Mouse (Mus musculus): Measurements from ENCODE around the gene Ublcp1. TPM values are rescaled to one million over a fixed set of nuclear protein-coding genes. Genes with fewer than 3 reads are reported as not detected.
"Not testable (repeated sequence)": the region's sequence is repeated elsewhere in the genome, so short reads cannot be mapped to it uniquely, and the experiment has no call there.

Gene Ublcp1
- polyA plus RNA-seq, 1 experiment = 67.6 TPM

- Histone ChIP-seq H3K4me3 (ENCODE audit: insufficient read depth, low read length) (peak overlapping the region; percentile 73), H3K4me1 (ENCODE audit: control insufficient read depth, insufficient read depth, low read length) (peaks cover 2% of the 10 kb centered on the region), H3K27ac (ENCODE audit: insufficient read depth, low read length) (0 out of 2 replicates have a peak overlapping the region, but pooled peaks have one; percentile 92)
- TF ChIP-seq CTCF (IDR thresholded peaks at IDR 0.05; ENCODE audit: extremely low read depth, insufficient read depth, low read length) (no peak), POLR2A (IDR thresholded peaks at IDR 0.05; ENCODE audit: extremely low read depth, insufficient read depth, low read length) (no peak)
Measured at GRCm38 (mm10) chr11:44471337-44471995, 1.2 kb upstream of the Ublcp1 start.

GRCm38 (mm10) chr11:44469646-44470431 is 459 bp downstream of the Ublcp1 start:
- no peak for TF ChIP-seq POLR2A (IDR thresholded peaks at IDR 0.05; ENCODE audit: extremely low read depth, insufficient read depth, low read length)
- no peak for TF ChIP-seq CTCF (IDR thresholded peaks at IDR 0.05; ENCODE audit: extremely low read depth, insufficient read depth, low read length)
- Histone ChIP-seq H3K27ac (ENCODE audit: insufficient read depth, low read length) (0 out of 2 replicates have a peak overlapping the region, but pooled peaks have one; percentile 14), H3K4me1 (ENCODE audit: control insufficient read depth, insufficient read depth, low read length) (peaks cover 2% of the 10 kb centered on the region), H3K4me3 (ENCODE audit: insufficient read depth, low read length) (peak overlapping the region; percentile 73)

- Histone ChIP-seq H3K4me3 (ENCODE audit: insufficient read depth, low read length) (no peak overlapping the region), H3K27ac (ENCODE audit: insufficient read depth, low read length) (no peak overlapping the region), H3K4me1 (ENCODE audit: control insufficient read depth, insufficient read depth, low read length) (peaks cover 2% of the 10 kb centered on the region)
- no peak for TF ChIP-seq CTCF (IDR thresholded peaks at IDR 0.05; ENCODE audit: extremely low read depth, insufficient read depth, low read length)
- TF ChIP-seq POLR2A (IDR thresholded peaks at IDR 0.05; ENCODE audit: extremely low read depth, insufficient read depth, low read length) = no peak
Measured at GRCm38 (mm10) chr11:44468306-44468790, 1.9 kb downstream of the Ublcp1 start.

GRCm38 (mm10) chr11:44466949-44467442 is 3.3 kb downstream of the Ublcp1 start:
- H3K4me3 ChIP-seq (ENCODE audit: insufficient read depth, low read length) = no peak overlapping the region
- no peak overlapping the region for H3K27ac ChIP-seq (ENCODE audit: insufficient read depth, low read length)
- H3K4me1 ChIP-seq (ENCODE audit: control insufficient read depth, insufficient read depth, low read length) = peaks cover 2% of the 10 kb centered on the region
- TF ChIP-seq CTCF (IDR thresholded peaks at IDR 0.05; ENCODE audit: extremely low read depth, insufficient read depth, low read length) = no peak
- TF ChIP-seq POLR2A (IDR thresholded peaks at IDR 0.05; ENCODE audit: extremely low read depth, insufficient read depth, low read length) = no peak

GRCm38 (mm10) chr11:44461493-44461892 is 8.8 kb downstream of the Ublcp1 start:
- H3K4me1 ChIP-seq (ENCODE audit: control insufficient read depth, insufficient read depth, low read length) = no peaks in the 10 kb centered on the region
- H3K4me3 ChIP-seq (ENCODE audit: insufficient read depth, low read length) = no peak overlapping the region
- H3K27ac ChIP-seq (ENCODE audit: insufficient read depth, low read length) = no peak overlapping the region
- no peak for TF ChIP-seq CTCF (IDR thresholded peaks at IDR 0.05; ENCODE audit: extremely low read depth, insufficient read depth, low read length)
- TF ChIP-seq POLR2A (IDR thresholded peaks at IDR 0.05; ENCODE audit: extremely low read depth, insufficient read depth, low read length) = no peak

GRCm38 (mm10) chr11:44453423-44453822 is 16.9 kb downstream of the Ublcp1 start:
- no peak overlapping the region for H3K4me3 ChIP-seq (ENCODE audit: insufficient read depth, low read length)
- no peak overlapping the region for H3K27ac ChIP-seq (ENCODE audit: insufficient read depth, low read length)
- H3K4me1 ChIP-seq (ENCODE audit: control insufficient read depth, insufficient read depth, low read length) = no peaks in the 10 kb centered on the region
- no peak for TF ChIP-seq POLR2A (IDR thresholded peaks at IDR 0.05; ENCODE audit: extremely low read depth, insufficient read depth, low read length)
- peak; percentile 78 for TF ChIP-seq CTCF (IDR thresholded peaks at IDR 0.05; ENCODE audit: extremely low read depth, insufficient read depth, low read length)

- not testable (repeated sequence) for H3K4me3 ChIP-seq (ENCODE audit: insufficient read depth, low read length); H3K27ac ChIP-seq (ENCODE audit: insufficient read depth, low read length); H3K4me1 ChIP-seq (ENCODE audit: control insufficient read depth, insufficient read depth, low read length)
Measured at GRCm38 (mm10) chr11:44452016-44452415, 18.3 kb downstream of the Ublcp1 start.

GRCm38 (mm10) chr11:44451046-44451445 is 19.3 kb downstream of the Ublcp1 start:
- TF ChIP-seq POLR2A (IDR thresholded peaks at IDR 0.05; ENCODE audit: extremely low read depth, insufficient read depth, low read length) (no peak), CTCF (IDR thresholded peaks at IDR 0.05; ENCODE audit: extremely low read depth, insufficient read depth, low read length) (no peak)
- no peaks in the 10 kb centered on the region for H3K4me1 ChIP-seq (ENCODE audit: control insufficient read depth, insufficient read depth, low read length)
- no peak overlapping the region for H3K27ac ChIP-seq (ENCODE audit: insufficient read depth, low read length)
- no peak overlapping the region for H3K4me3 ChIP-seq (ENCODE audit: insufficient read depth, low read length)

- no peaks in the 10 kb centered on the region for H3K4me1 ChIP-seq (ENCODE audit: control insufficient read depth, insufficient read depth, low read length)
- TF ChIP-seq CTCF (IDR thresholded peaks at IDR 0.05; ENCODE audit: extremely low read depth, insufficient read depth, low read length) (no peak), POLR2A (IDR thresholded peaks at IDR 0.05; ENCODE audit: extremely low read depth, insufficient read depth, low read length) (no peak)
- H3K27ac ChIP-seq (ENCODE audit: insufficient read depth, low read length) = no peak overlapping the region
- no peak overlapping the region for H3K4me3 ChIP-seq (ENCODE audit: insufficient read depth, low read length)
Measured at GRCm38 (mm10) chr11:44437786-44438185, 32.5 kb downstream of the Ublcp1 start.
